Mouse (Mus musculus): ENCODE results near the gene Gm38431. TPM values are rescaled to one million over a fixed set of nuclear protein-coding genes. Genes with fewer than 3 reads are reported as not detected.
A peak's percentile ranks its signal among the peaks of the same experiment; 100 is the strongest.
"Not testable (repeated sequence)": the region's sequence is repeated elsewhere in the genome, so short reads cannot be mapped to it uniquely, and the experiment has no call there.

Gm38431 gene
- polyA plus RNA-seq, 1 experiment from 2014 or later: 1.6 TPM

DNA sequence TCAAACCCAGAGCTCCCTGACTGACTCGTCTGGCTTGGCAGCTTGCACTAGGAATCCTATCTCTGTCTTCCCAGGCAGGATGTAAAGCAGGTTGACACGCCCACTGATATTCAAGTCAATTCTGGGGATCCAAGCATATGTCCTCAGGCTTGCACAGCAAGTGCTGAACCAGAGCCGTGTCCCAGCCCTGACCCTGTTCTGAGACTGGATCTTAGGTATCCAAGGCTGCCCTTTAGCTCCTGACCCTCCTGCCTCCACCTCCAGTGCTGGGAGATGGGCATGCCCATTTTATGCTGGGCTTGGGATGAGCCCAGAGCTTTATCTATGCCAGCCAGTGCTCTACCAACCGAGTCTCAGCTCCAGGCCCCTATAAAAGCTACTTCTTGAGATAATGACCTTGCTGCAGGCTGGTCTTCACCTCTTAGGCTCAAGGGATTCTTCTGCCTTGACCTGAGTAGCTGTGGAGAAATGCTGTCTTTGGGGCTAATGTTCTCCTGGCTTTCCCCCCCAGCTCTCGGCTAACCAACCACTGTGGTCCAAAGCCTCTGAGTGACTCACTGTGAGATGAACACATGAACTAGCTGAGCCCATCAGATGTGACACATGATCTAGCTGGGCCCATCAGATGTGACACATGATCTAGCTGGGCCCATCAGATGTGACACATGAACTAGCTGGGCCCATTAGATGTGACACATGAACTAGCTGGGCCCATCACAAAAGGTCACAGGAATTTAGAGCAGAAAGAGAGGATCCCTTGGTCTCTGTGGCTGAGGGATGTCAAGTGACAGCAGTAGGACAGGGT lies 14.2 kb upstream of the Gm38431 start:
- DNase-seq (ENCODE audit: low spot score): no peak

DNA sequence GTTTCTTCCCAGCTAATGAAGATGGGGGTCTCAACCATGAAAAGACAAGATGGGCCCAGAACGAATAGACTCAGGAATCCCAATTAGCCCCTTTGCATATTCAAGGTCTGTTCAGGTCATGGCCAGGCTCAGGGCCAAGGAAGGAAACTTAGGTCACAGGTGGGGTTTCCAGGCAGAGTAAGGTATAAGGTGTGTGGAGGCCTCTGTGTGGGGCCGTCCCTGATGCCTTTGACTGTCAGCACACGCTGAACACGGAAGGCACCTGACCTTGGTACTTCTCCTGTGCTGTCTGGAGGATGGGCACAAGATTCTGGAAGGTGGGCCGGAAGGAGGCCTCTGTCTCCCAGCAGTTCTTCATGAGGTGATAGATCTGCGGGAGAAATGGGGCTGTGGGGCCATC lies 13.0 kb upstream of the Gm38431 start:
- DNase-seq (ENCODE audit: low spot score): no peak

DNA sequence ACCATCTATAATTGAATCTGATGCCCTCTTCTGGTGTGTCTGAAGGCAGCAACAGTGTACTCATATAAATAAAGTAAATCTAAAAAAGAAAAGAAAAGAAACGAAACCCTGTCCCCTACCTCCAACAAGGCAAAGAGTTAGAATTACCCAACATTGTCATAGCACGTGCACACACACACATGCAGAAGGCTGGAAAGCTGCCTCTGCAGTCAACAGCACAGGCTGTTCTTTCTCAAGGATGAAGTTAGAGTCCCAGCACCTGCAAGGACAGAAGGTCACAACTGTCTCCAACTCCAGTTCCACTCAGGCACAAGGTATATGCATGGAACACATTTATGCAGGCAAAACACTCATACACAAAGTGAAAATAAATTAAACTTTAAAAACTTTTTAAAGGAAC lies 10.3 kb upstream of the Gm38431 start:
- DNase-seq (ENCODE audit: low spot score): no peak

DNA sequence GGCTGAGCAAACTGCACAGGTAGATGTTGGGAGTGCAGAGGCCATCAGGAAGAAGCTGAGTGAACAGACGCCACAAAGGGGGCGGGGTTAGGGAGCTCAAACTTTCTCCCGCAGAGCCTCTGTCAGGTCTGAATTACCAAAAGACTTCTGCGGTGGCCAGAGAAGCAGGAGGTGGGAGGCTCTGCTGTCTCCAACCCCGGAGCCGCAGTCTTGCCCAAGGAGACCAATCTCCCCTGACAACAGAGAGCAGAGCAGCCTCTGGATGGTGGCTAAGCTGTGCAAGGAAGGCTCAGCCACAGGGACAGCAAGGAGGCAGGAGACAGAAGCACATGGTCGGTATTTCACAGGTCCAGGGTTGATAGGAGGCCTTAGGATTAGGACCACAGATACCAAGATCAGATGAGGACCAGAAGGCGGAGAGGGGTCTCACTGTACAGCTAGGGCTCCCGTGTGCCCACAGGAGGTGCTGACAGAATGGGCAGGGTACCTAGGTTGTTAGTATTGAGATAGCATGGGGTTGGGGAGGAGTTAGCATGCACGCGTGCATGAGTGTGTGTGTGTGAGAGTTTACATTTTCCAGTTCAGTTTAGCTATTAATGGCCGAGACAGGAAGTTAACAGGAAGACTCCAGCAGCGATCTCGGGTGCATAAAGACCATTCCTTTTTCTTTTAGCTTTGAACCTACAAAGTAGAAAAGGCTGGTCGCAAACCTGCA lies 8.8 kb upstream of the Gm38431 start:
- DNase-seq (ENCODE audit: low spot score): no peak

DNA sequence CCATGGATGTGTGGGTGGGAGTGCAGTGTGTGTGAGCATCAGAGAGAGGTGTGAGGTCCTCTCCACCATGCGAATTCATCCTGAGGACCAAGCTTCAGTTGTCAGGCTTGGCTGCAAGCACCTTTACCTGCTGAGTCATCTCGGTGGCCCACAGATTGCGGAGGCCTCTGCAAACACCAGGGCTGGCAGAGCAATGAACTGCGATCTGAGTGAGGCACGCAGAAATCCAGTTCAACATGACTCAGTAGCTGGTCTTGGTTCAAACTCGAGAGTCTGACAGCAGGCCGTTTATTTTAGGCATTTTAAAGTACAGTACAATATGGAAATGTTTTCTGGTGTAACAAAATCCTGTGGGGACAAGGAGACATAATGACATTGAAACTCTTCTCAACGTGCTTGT lies 6.0 kb upstream of the Gm38431 start:
- DNase-seq (ENCODE audit: low spot score): no peak

DNA sequence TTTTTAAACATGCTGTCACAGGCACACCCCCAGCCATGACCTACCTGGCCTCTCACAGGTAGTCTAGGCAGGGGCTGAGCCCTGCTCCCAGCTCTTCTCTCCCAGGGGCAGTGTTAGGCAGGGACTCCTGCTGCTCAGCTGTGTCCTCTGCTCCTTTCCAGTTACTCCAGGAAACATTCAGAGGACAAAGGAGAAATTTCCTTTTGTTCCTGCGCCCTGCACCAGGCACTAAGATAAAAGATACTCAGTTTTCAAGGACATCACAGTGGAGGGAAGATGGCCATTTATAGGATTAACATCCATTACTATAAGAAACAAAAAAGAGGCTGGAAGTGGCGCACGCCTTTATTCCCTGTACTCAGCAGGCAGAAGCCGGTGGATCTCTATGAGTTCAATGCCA lies 4.2 kb upstream of the Gm38431 start:
- DNase-seq (ENCODE audit: low spot score): no peak

DNA sequence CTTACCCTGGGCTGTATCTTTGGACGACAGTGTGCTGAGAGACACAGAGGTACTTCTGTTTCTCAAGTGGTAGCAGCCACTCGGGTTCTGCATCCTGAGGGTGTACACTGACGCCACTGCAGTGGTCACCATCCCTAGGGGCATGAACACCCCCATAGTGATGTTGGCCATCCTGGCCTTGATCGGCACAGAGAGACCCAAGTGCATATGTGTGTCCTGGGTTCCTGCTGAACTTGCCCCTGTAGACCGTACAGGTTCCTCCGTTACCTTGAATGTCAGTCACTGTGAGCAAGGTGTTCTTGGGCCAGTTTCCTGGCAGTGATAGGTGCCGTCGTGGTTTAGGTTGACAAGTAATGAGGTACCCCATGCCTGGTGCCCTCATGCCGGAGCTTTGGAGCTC lies 1.6 kb upstream of the Gm38431 start:
- no peak for DNase-seq (ENCODE audit: low spot score)

DNA sequence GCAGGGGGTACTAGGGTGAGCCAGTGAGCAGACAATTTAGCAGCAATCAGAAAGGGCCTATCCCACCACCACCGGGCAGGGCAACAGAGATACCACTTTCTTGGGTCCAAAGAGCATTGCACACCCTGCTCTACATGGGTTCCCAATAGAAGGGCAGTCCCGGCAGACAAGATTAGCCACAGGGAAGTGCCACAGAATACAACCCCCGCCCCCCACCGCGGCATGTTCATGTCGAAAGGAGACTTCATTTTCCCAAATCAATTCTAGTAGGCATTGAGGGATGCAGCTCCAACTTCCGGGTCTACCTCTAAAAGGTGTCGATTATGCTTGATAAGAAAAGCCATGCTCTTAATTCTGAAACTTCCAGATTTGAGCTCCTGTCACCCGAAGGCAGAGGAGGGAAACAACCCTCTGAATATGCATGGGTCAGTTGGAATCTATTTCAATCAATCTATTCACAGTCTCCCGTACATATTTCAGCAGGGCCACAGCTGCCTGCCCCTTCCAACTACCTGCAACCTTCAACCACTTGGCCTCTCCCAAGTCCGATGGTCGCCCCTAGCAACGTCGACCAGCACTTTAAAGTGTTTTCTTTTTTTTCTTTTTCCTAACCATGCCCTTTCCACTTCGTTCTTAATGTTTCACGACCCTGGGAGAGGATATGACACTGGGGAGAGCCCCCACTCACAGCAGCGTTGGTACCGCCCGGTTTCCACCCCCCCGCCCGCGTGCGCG lies 658 bp downstream of the Gm38431 start:
- DNase-seq (ENCODE audit: low spot score): no peak

DNA sequence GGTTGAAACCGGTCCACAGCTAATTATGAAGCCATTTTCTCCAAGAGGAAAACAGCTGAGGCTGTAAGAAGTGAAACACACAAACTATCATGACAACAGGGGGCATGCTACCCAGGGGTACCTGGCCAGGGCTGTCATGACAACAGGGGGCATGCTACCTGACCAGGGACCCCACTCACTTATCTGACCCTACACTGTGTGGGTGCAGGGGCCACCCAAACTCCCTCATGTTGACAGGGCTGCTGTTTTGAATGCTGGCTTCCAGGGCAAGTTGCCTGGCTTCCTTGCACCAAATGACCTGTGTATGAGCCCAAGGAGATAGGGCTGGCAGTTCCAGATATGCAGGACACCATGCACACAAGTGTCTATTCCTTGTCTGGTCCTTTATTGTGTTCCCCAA lies 1.3 kb downstream of the Gm38431 start:
- no peak for DNase-seq (ENCODE audit: low spot score)

DNA sequence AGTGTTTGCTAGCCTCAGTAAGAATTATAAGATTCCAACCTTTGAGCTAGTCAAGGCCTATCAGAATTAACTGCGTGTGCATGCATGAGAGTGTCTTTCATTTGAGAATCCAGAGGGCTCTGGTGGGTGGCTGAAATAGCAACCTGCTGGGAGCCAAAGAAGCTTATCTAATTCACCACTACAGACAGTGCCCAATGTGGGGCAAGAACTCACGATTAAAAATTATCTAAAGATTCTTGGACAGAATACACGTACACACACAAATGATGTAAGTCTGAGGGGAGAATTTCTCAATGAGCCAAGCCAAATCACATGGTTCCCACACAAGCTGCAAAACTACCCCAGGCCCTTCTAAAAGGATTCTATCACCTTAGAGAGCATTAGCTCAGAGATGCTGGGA lies 8.5 kb downstream of the Gm38431 start:
- DNase-seq (ENCODE audit: low spot score): no peak

DNA sequence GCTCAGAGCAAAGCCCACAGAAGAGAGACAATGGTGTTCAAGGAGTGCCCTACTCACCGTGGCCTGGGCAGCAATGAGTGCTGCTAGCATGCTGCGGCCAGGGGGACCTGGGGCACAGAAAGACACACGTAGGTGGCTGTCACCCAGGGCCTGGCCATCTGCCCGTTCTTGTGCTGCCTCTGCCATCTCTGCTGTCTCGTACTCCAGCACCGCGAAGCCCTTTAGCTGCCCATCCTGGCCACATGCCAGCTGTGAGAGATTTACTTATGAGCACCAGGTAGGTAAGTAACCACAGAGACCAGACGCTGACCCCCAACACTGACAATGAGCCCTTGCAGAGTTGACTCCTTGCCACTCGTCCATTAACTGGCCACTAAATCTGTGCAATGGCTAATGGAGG lies 10.7 kb downstream of the Gm38431 start:
- no peak for DNase-seq (ENCODE audit: low spot score)

DNA sequence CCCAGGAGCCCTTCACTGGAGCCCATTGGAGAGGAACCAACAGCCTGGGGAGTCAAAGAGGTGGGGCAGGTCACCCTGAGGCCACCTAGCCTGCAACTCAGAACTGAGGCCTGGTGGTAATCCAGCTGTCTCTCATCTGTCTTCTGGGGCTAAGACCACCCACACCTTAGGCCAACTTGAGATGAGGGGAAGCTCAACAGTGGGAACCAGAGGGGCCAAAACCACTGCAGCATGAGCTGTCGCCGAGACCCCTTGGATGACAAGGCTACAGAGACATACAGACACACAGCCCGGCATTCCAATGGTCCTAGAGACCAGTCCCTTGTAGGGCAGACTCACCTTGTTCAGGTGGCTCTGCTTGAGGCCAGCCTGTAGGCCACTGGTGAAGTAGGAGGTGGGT lies 16.2 kb downstream of the Gm38431 start:
- no peak for DNase-seq (ENCODE audit: low spot score)

DNA sequence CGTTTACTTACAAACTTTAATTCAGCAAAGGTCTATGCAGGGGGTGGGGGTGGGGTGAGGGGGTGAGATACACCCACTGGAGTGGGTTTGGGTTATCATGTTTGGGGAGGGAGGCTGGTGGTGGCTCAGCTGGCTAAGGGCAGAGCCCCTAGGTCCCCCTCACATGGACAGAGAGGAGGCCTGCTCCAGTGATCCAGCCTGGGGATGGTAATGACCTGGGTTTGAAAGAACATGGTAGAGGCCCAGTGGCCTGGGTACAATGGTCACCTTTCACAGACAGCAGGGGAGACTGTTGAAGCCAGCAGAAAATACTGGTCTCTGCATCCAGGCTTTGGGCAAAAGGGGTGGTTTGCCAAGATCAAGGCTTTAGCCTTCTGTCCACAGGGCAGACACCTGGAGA lies 17.6 kb downstream of the Gm38431 start:
- no peak for DNase-seq (ENCODE audit: low spot score)

DNA sequence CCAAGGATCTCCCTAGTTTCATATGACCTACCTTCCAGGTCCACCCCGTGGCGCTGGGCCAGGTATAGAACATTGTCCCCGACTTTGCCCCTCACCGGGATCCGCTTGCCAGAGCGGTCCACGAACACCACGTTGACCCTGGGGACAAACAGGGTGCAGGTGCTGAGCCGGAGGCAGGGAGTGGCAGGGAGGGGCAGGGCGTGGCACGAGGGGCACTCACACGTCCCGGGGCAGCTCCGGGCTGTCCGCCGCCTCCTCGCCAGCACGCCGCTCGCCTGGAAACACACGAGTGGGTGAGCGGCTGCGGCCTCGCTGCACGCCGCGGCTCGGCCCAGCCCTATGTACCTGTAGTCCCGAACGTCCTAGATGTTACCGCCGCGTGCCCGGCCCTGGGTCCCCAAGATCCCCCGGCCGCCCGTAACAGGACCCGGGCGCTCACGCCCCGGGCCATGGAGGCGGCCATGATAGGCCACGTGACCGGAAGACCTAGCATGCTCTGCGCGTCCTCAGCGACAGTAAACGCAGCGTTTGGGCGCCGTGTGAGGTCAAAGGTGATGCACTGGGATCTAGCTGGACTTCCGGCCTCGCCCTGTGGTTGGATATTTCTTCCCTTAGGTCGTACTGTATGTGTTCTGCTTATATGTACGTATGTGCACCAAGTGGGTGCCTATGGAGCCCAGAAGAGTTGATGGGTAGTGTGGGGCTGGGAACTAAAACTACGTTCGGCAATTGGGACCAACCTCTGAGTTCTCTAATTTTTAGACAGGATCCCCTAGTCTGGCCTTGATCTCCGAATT lies 18.6 kb downstream of the Gm38431 start, which contains the start of the genes Gm49373 and Fdx1l:
TSS of gene Gm49373 (minus strand) at position 53 of the 797 bp plus-strand sequence.
TSS of gene Fdx1l (minus strand) at position 571 of the 797 bp plus-strand sequence.
- peak; percentile 82 for DNase-seq (ENCODE audit: low spot score)

DNA sequence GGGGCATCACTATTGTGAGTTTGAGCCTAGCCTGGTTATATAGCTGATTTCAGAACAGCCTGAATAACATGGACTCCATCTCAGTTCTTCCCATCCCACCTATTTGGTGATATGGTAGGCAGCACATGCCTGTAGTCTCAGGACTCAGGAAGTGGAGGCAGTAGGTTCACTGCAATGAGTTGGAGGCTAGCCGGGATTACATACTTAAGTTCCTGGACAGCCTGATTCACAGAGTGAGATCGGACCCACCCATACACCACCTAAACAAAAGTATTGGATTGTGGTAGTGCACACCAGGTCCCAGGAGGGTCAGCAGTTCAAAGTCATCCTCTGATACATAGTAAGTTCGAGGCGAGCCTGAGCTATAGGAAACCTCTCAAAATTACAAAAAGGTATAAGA lies 19.2 kb downstream of the Gm38431 start:
- DNase-seq (ENCODE audit: low spot score): no peak

DNA sequence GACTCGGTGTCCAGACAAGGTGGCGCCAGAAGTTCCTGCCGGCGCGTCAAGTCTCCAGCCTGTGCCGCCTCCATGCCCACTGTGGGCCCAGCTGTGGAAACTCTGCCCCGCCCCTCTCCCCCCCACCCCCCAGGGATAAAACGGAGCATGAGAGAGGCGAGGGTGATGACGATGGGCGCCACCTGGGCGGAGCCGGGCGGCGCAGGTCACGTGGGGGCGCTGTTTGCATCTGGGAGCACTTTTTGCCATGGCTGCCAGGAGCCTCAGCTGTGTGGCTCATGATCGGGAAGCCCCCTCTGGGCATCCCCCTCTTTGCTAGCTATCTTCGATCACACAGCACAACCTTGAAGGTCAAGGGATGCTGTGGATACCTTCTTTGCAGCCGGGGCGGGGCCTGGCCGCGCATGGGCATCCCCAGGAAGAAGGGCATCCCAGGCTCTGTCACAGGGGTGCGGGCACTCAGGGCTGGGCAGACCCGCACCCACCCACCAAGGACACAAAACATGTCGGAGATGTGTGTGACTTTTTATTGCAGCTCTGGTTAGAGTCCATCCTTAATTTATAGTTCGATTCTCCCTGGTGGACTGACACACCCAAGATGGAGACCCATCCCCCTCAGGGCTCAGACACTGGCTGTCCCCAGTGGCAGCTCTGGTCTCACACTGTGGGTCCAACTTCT lies 24.7 kb downstream of the Gm38431 start, which contains the start of gene Zglp1:
TSS of gene Zglp1 (minus strand) at position 88 of the 679 bp plus-strand sequence.
- no peak for DNase-seq (ENCODE audit: low spot score)

DNA sequence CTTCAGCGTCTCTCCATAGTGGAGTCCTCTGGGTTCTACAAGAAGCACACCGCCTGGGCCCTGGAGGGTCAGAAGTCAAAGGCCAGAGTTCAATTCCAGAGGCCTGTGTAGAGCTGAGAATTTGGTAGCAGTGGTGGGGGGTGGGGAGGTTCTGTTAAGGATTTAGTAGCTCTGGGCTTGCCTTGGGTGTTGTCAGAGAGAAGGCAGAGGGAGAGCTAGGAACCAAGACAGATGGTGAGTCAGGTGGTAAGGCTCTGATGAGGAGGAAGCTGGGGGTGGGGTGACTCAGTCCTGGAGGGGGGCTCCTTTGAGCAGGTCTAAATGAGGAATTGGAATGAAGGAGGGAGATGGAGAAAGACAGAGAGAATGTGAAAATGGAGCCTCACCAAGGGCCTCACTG lies 28.9 kb downstream of the Gm38431 start:
- no peak for DNase-seq (ENCODE audit: low spot score)

DNA sequence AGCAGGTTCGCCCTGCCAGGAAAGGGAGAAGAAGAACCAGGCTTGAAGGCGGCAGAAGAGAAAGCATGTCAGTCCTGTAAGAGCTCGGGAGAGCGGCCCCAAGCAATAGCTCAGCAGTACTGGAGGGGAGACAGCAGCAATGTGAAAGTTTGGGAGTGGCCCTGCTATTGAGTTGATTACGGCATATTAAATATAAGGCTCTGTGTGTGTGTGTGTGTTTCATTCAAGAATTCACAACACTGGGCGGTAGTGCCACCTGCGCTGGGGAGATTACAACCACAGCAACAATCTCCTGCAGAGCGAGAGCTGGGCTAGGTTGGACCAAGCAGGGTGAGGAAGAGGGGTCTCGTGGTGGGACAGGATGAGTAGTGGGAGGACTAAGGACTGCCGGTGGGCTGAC lies 40.2 kb downstream of the Gm38431 start:
- no peak for DNase-seq (ENCODE audit: low spot score)

DNA sequence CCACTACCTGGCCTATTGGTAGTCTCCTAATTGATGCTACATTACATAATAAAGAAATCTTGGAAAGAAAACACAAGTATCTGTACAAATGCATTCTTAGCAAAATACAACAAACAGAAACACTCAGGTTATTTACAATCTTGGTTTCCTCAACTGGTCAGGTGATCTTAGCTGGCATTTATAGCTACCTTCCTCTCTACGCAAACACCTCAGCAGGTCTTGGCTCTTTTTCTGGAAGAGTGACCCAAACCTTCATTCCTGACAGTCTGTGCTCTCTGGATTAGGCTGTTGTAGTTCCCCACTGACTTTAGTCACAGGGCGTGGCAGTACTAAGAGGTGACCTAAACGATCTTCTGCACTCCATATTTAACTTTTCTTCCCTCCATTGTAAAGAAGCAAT lies 46.6 kb downstream of the Gm38431 start:
- no peak for DNase-seq (ENCODE audit: low spot score)

DNA sequence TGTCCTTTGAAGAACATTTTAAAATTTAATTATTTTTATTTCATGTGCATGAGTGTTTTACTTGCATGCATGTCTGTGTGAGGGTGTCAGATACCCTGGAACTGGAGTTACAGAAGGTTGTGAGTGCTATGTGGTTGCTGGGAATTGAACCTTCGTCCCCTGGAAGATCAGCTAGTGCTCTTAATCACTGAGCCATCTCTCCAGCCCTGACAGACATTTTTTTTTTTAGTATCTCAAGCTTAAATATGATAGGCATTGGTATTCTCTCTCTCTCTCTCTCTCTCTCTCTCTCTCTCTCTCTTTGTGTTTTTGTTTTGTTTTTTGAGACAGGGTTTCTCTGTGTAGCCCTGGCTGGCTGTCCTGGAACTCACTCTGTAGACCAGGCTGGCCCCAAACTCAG lies 47.0 kb downstream of the Gm38431 start:
- DNase-seq (ENCODE audit: low spot score): not testable (repeated sequence)

DNA sequence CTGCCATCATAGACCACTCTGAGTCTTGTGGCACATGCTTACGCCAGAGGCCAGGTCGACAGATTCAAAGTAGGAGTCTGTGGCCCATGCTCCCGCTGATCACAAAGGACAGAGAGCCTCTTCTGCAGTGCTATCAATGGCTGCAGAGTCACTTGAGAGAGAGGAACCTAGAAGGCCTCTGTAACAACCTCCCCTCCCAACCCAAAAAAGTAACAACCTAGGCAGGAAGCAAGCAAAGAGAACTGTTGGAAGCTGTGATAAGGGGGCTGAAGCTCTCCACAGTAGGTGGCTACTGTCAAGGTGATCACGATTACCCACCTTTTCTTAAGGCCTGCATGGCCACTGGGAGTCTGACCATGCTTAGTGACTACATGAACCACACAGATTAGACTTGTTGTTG lies 48.2 kb downstream of the Gm38431 start:
- no peak for DNase-seq (ENCODE audit: low spot score)

All from thymus, postnatal 0 days (tissue).